Mouse (Mus musculus) heart, embryonic 12.5 days (tissue): ENCODE measurements around the gene Sec24d. TPM values are rescaled to one million over a fixed set of nuclear protein-coding genes. Genes with fewer than 3 reads are reported as not detected.

Experiments used
- ATAC-seq: fragments of 200-750 bp; cut with Nextera tagmentation; 2 replicates; pipeline ENCODE4 v1.8.0; 2017; ENCODE audit warnings: moderate TSS enrichment, moderate library complexity; ENCODE audit not compliant: insufficient number of reproducible peaks, low FRiP score
- H3K27ac ChIP-seq: fragments of 300-500 bp; sonication (generic); 2 replicates; pipeline ENCODE4 v1.5.1; 2016; ENCODE audit warnings: mild to moderate bottlenecking, moderate library complexity; ENCODE audit not compliant: poor library complexity, severe bottlenecking
- H3K27me3 ChIP-seq: fragments of 300-500 bp; sonication (generic); replicated peaks from 2 replicates; pipeline ENCODE4 v1.6.1; 2016; ENCODE audit warnings: mild to moderate bottlenecking, moderate library complexity
- H3K36me3 ChIP-seq: fragments of 300-500 bp; sonication (generic); 2 replicates; pipeline ENCODE4 v1.6.1; 2016; ENCODE audit warnings: mild to moderate bottlenecking, moderate library complexity
- H3K4me1 ChIP-seq: fragments of 300-500 bp; sonication (generic); replicated peaks from 2 replicates; pipeline ENCODE4 v1.6.1; 2016; ENCODE audit warnings: mild to moderate bottlenecking
- H3K4me2 ChIP-seq: fragments of 300-500 bp; sonication (generic); 2 replicates; pipeline ENCODE4 v1.6.1; 2016; ENCODE audit warnings: mild to moderate bottlenecking, moderate library complexity
- H3K4me3 ChIP-seq: fragments of 300-500 bp; sonication (generic); 2 replicates; pipeline ENCODE4 v1.5.1; 2016; ENCODE audit warnings: mild to moderate bottlenecking
- H3K9ac ChIP-seq: fragments of 300-500 bp; sonication (generic); 2 replicates; pipeline ENCODE4 v1.6.1; 2016; ENCODE audit warnings: mild to moderate bottlenecking, moderate library complexity
- H3K9me3 ChIP-seq: fragments of 300-500 bp; sonication (generic); replicated peaks from 2 replicates; pipeline ENCODE4 v1.6.1; 2016; ENCODE audit warnings: mild to moderate bottlenecking, moderate library complexity
- WGBS: fragments of 180-500 bp; shearing (Covaris S2); methylation state at CpG from one replicate; pipeline ENCODE4 v1.1.7; 2016; 5-methylcytosine and 5-hydroxymethylcytosine counted together
- polyA plus RNA-seq: library from polyadenylated mRNA; unstranded; fragments of >200 nt; fragmentation: Nextera tagmentation; extraction: Ambion mirVana; gene quantifications from 2 replicates; pipeline ENCODE4 v1.2.1, GENCODE M21; 2016

The Sec24d gene
- polyA plus RNA-seq, 1 experiment from 2014 or later = 77.5 TPM

DNA sequence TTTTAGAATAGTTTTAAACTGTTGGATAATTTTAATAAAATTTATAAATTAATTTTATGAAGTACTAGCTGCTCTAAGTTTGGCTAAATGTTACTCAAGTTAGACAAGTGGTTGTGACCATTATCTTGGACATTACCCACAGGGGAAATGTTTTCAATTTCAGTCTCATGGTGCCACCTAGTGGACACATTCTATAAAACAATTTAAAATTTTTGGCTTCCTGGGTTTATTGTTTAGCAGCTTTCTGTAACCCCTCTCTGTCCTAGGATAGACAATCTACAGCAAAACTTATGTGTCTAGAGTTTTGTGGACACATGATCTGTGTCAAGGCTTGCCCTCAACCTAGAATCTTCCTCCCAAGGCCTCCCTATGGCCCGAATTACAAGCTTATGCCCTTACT is 54.9 kb downstream of the Sec24d start:
- WGBS = 53% methylated on average over 1 of the region's 1 CpGs
- Histone ChIP-seq H3K9ac (no peak overlapping the region), H3K36me3 (peaks cover 15% of the 10 kb centered on the region), H3K4me2 (no peak overlapping the region), H3K9me3 (no peaks in the 10 kb centered on the region), H3K4me3 (no peak overlapping the region), H3K27me3 (no peaks in the 10 kb centered on the region), H3K27ac (no peak overlapping the region), H3K4me1 (peaks cover 40% of the 10 kb centered on the region)
- no peak for ATAC-seq

DNA sequence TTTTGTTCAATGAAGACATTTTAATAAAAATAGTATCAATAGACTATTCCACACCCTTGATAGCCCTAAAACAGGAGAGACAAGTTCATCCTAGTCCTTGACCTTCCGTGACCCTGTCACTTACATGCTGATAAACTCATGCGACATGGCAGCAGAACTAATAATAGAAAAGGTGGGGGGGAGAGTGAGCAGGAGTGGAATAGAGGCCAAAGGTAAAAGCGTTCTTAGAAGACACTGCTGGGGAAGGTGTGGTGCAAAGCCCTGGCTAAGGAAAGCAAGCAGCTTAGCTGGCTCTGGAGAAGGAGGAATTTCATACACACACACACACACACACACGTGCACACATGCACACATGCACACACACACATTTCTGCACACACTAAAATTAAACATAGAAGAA is 57.1 kb downstream of the Sec24d start:
- peak overlapping the region; percentile 47 for H3K4me2 ChIP-seq
- WGBS = 15% methylated on average over 4 of the region's 4 CpGs
- peak overlapping the region; percentile 88 for H3K27ac ChIP-seq
- no peak overlapping the region for H3K9ac ChIP-seq
- no peak overlapping the region for H3K4me3 ChIP-seq
- H3K27me3 ChIP-seq = no peaks in the 10 kb centered on the region
- H3K36me3 ChIP-seq = peaks cover 26% of the 10 kb centered on the region
- ATAC-seq = no peak
- peaks cover 39% of the 10 kb centered on the region for H3K4me1 ChIP-seq
- H3K9me3 ChIP-seq = no peaks in the 10 kb centered on the region

DNA sequence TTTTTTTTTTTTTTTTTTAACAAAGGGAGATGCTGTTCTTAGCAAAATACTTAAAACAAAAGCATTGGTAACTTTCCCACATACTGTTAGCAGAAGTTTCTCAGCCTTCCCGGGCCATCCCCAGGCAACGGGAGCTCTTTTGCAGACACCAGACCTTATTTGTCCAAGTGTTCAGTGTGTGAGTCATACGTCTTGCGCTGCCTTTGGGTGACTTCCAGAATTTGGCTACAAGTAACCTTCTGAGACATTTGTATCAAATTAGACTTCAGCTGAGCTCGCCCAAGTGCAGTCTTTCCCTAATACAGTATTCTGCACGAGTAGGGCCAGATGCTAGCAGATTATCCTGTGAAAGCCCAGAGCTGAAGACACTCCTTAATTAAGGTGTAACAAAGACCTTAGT is 62.0 kb downstream of the Sec24d start:
- Histone ChIP-seq H3K4me3 (no peak overlapping the region), H3K9me3 (no peaks in the 10 kb centered on the region), H3K4me1 (peaks cover 49% of the 10 kb centered on the region), H3K9ac (no peak overlapping the region), H3K27ac (peak overlapping the region; percentile 47; the same call in 1 of the 2 replicates), H3K27me3 (no peaks in the 10 kb centered on the region), H3K4me2 (no peak overlapping the region), H3K36me3 (peaks cover 27% of the 10 kb centered on the region)
- 40% methylated on average over 6 of the region's 6 CpGs for WGBS
- ATAC-seq = no peak

DNA sequence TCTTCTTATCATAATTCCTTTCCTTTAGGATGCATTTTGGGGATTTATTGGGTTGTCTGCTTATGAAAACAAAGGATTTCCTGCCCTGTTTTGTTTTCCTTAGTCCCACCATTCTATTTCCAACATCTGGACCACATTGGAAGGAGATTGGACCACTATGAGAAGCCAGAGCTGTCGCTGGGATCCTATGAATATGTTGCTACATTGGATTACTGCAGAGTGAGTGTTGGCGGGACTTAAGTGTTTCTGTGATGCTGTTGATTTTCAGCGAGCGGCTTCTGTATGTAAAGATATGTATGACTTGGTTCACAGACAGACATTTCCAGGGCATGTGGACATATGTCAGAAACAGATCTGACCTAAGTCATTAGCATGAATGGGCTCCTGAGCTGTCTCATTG is 63.0 kb downstream of the Sec24d start:
- Histone ChIP-seq H3K4me2 (no peak overlapping the region), H3K27me3 (no peaks in the 10 kb centered on the region), H3K4me3 (no peak overlapping the region), H3K27ac (no peak overlapping the region), H3K36me3 (peaks cover 27% of the 10 kb centered on the region), H3K9me3 (no peaks in the 10 kb centered on the region), H3K4me1 (peaks cover 48% of the 10 kb centered on the region), H3K9ac (no peak overlapping the region)
- 44% methylated on average over 4 of the region's 4 CpGs for WGBS
- no peak for ATAC-seq

DNA sequence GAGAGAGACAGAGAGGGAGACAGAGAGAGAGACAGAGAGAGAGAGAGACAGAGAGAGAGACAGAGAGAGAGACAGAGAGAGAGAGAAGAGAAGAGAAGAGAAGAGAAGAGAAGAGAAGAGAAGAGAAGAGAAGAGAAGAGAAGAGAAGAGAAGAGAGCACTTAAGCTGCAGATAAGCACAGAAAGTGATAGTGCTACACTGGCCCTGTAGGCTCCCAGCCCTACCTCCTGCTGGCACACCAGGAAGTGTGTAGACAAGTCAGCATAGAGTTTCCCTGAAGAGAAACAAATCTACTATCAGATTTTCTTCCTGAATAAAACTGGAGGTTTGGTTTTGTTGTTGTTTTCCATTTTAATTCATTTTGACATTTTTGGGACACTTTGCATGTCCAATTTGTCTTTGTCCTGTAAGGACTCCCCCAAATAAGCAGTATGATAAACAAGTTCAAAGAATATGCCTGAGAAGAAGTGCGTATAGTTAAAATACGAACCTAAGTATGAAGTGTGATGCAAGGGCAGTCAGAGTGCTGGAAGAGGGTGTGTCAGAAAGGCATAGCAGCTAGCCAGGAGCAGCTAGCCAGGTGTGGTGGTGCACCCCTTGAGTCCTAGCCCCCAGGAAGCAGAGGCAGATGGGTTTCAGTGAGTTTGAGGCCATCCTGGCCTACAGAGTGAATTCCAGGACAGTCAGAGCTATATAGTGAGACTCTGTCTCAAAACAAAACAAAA is 65.2 kb downstream of the Sec24d start:
- H3K27ac ChIP-seq = peak overlapping the region; percentile 40
- H3K4me1 ChIP-seq = peaks cover 52% of the 10 kb centered on the region
- H3K36me3 ChIP-seq = peaks cover 27% of the 10 kb centered on the region
- H3K27me3 ChIP-seq = no peaks in the 10 kb centered on the region
- H3K4me3 ChIP-seq = no peak overlapping the region
- no peak overlapping the region for H3K9ac ChIP-seq
- H3K4me2 ChIP-seq = no peak overlapping the region
- H3K9me3 ChIP-seq = no peaks in the 10 kb centered on the region
- no peak for ATAC-seq
- 79% methylated on average over 2 of the region's 2 CpGs for WGBS

DNA sequence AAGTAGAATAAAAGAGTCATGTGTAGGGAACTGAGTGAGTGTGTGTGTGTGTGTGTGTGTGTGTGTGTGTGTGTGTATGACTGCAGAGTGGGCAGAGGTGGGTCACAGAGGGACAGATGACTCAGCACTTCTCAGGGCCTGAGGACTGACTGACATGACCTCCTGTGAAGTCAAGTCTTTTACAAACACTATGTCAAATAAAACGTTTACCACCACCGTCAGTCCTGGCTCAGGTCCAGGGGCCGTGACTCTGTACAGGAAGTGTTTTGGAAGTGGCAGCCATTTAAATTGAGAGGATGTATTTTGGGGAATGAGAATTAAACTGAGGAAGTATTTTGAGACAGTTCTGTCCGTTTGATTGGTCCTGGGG is 65.8 kb downstream of the Sec24d start:
- H3K4me3 ChIP-seq = no peak overlapping the region
- no peak overlapping the region for H3K4me2 ChIP-seq
- H3K36me3 ChIP-seq = peaks cover 28% of the 10 kb centered on the region
- no peaks in the 10 kb centered on the region for H3K27me3 ChIP-seq
- no peaks in the 10 kb centered on the region for H3K9me3 ChIP-seq
- H3K4me1 ChIP-seq = peaks cover 52% of the 10 kb centered on the region
- no peak overlapping the region for H3K9ac ChIP-seq
- whole genome bisulfite sequencing = 20% methylated on average over 4 of the region's 4 CpGs
- peak; percentile 60; the same call in 1 of the 2 replicates for ATAC-seq
- peak overlapping the region; percentile 40; the same call in 1 of the 2 replicates for H3K27ac ChIP-seq

DNA sequence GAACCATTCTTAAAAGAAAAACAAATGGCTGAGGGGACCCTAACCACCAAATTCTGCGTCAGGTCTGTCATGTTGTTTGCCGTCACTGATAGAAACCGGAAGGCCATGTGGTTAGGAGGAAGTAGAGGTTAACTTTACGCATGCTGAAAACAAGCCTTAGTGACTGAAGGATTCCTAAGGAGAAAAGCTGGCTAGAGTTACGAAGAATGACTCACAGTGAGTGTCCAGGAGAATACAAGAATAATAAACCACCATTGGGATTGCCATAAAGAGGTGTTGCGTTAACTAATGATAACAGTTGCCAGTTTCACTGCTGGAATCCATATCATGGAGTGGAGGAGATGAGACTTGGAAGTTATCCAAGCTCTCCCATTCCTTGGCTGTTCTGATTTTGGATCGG is 67.7 kb downstream of the Sec24d start:
- Histone ChIP-seq H3K4me2 (peak overlapping the region; percentile 22; the same call in 1 of the 2 replicates), H3K36me3 (peaks cover 34% of the 10 kb centered on the region), H3K4me1 (peaks cover 43% of the 10 kb centered on the region), H3K9me3 (no peaks in the 10 kb centered on the region), H3K27ac (peak overlapping the region; percentile 74), H3K4me3 (no peak overlapping the region), H3K9ac (no peak overlapping the region), H3K27me3 (no peaks in the 10 kb centered on the region)
- WGBS = 52% methylated on average over 7 of the region's 7 CpGs
- ATAC-seq = no peak

DNA sequence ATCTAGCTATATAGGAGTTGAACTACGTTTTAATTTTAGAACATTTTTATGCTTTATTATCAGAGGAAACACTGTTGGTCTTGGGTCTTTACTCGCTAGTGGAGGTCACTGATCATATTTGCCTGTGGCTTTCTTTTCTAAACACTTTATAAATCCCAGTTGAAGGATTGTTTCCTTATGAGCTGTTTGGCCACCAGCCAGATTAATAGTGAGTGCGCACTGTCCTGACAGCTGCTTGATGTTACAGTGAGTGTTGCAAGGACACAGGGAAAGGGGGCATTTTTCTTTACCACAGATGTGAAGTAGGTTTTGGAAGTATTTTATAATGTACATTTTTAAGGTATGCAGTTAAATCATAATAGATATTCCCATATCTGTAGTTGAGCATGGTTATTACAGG is 68.2 kb downstream of the Sec24d start:
- no peak overlapping the region for H3K9ac ChIP-seq
- H3K27me3 ChIP-seq = no peaks in the 10 kb centered on the region
- 34% methylated on average over 3 of the region's 3 CpGs for WGBS
- no peaks in the 10 kb centered on the region for H3K9me3 ChIP-seq
- no peak overlapping the region for H3K4me2 ChIP-seq
- peaks cover 38% of the 10 kb centered on the region for H3K36me3 ChIP-seq
- H3K4me3 ChIP-seq = no peak overlapping the region
- H3K4me1 ChIP-seq = peaks cover 39% of the 10 kb centered on the region
- ATAC-seq = peak; percentile 41; the same call in 1 of the 2 replicates
- H3K27ac ChIP-seq = peak overlapping the region; percentile 33; the same call in 1 of the 2 replicates

DNA sequence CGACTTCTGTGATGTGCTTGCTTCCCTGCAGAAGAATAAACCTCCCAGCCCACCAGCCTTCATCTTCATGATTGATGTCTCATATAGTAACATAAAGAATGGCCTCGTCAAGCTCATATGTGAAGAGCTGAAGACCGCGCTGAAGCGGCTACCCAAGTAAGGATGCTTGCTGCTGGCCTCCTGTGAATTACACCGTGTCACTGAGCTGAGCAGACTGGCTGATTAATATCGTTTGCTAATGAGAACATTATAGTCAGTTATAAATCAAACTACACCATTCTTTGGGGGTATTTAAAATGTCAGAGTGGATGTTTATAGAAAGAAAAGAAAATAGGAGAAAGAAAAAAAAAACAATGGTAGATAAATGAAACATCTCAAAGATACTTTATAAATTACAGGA is 69.2 kb downstream of the Sec24d start:
- no peak overlapping the region for H3K4me2 ChIP-seq
- H3K9ac ChIP-seq = no peak overlapping the region
- no peaks in the 10 kb centered on the region for H3K9me3 ChIP-seq
- no peak overlapping the region for H3K4me3 ChIP-seq
- peaks cover 39% of the 10 kb centered on the region for H3K36me3 ChIP-seq
- H3K4me1 ChIP-seq = peaks cover 36% of the 10 kb centered on the region
- WGBS = 76% methylated on average over 7 of the region's 7 CpGs
- H3K27me3 ChIP-seq = no peaks in the 10 kb centered on the region
- no peak for ATAC-seq
- H3K27ac ChIP-seq = no peak overlapping the region

DNA sequence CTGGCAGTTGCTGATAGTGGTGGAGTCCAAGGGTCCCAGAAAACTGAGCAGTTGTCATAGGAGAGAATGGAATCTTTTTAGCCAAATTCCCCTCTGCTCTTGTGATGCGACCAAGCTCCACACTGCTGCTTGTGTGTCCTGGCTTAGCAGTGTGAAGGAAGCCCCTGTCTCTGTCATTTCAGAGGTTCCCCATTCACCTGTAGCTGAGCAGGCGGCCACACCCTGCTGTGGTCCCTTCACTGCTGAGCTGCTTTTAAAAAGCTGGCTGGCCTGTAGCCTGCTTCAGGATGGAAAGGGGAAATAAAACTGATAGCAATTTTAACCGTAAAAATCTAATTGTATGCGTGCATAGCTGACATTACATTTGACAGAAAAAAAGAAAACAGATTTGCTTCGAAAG is 69.7 kb downstream of the Sec24d start:
- H3K4me1 ChIP-seq = peaks cover 36% of the 10 kb centered on the region
- H3K9ac ChIP-seq = no peak overlapping the region
- no peaks in the 10 kb centered on the region for H3K9me3 ChIP-seq
- H3K4me3 ChIP-seq = no peak overlapping the region
- peaks cover 39% of the 10 kb centered on the region for H3K36me3 ChIP-seq
- H3K27me3 ChIP-seq = no peaks in the 10 kb centered on the region
- ATAC-seq = no peak
- no peak overlapping the region for H3K4me2 ChIP-seq
- H3K27ac ChIP-seq = no peak overlapping the region
- WGBS = 82% methylated on average over 5 of the region's 5 CpGs

DNA sequence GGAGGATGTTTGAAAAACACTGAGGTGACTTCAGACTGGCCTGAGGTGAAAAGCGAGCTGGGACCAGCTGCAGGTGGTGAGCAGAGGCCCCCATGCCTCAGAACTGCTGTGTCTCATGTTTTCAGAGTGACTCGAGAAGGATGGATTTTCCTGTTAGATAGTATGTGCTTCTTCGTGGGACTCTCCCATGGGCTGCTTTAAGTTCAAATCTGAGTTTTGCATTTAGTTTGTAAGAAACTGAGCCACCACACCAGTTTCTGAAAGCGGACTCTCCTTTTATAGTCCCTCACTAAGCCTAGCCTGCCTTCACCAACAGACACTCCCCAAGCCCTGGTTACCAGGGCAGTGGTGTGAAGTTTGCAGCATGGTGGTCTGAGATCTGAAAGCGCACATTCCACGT is 70.6 kb downstream of the Sec24d start:
- H3K36me3 ChIP-seq = peaks cover 40% of the 10 kb centered on the region
- H3K4me2 ChIP-seq = no peak overlapping the region
- H3K9ac ChIP-seq = no peak overlapping the region
- peaks cover 27% of the 10 kb centered on the region for H3K4me1 ChIP-seq
- WGBS = 77% methylated on average over 6 of the region's 6 CpGs
- no peak overlapping the region for H3K27ac ChIP-seq
- no peaks in the 10 kb centered on the region for H3K9me3 ChIP-seq
- H3K4me3 ChIP-seq = no peak overlapping the region
- H3K27me3 ChIP-seq = no peaks in the 10 kb centered on the region
- ATAC-seq = no peak

DNA sequence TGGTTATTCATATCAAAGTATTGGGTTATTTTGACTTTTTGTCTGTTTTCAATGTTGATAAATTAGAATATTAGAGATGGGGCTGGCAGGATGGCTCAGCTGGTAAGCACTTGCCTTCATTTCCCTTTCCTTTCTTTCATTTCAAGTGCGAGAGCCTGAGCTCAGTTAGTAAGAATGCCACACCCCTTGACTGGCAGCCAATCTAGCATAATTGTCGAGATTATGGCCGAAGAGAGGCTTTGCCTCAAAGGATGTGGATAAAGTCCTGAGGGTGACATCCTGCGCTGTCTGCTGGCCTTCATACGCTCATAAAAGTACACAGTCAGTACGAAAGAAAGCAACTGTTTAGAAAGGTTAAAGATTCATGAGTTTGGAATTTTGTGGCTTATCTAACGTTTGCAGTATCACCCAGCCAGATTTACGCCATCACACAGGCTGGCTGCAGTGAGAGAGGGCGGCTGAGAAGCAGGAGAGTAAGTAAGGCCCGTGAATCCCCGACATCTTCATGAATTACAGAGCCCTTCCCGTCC is 71.5 kb downstream of the Sec24d start:
- no peaks in the 10 kb centered on the region for H3K9me3 ChIP-seq
- no peak overlapping the region for H3K4me3 ChIP-seq
- peaks cover 20% of the 10 kb centered on the region for H3K4me1 ChIP-seq
- H3K4me2 ChIP-seq = no peak overlapping the region
- ATAC-seq = no peak
- 45% methylated on average over 12 of the region's 12 CpGs for WGBS
- no peaks in the 10 kb centered on the region for H3K27me3 ChIP-seq
- H3K9ac ChIP-seq = no peak overlapping the region
- peak overlapping the region; percentile 58 for H3K27ac ChIP-seq
- H3K36me3 ChIP-seq = peaks cover 48% of the 10 kb centered on the region
